Comparison of ENCODE assay signal across 33 mouse cellular contexts in the genomic region with DNA sequence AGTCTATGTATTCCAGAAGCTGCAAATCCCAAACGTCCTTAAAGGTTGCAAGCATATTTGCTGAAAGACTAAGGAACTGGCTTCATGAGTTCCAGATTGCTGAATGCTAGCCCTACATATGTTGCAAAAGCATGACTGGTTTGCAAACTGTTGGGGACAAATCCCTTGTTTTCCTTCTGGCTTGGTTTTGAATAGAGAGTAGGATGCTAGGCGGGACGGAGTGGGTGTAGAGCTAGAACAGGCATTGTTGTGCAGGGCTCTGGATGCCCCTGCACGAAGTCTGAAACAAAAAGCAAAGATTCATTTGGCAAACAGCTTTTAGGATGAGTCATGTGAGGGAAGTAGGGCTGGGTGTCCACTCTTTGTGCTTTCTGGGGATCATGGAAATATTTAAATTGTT.
DNase-seq lines count a peak whose midpoint lies in the region; ATAC-seq lines count a peak whose summit lies in the region.
"Had no signal": no experiment of that assay in that cellular context is flagged by ENCODE, and none has a peak within 500 bp of the region (broad histone marks: within the 10 kb centered on the region; RNA-seq: fewer than 3 reads in every experiment).

No protein-coding gene starts in this region.

- intact Hi-C loops in left cerebral cortex, postnatal 14 days (cut with DNase I) = no loop called here

- H3K4me2 ChIP-seq in intestine, embryonic 15.5 days (replicated peaks) = no peak overlapping the region
- H3K4me2 ChIP-seq: embryonic facial prominence, embryonic 13.5 days; forebrain, embryonic 12.5 days; heart, embryonic 12.5 days; kidney, embryonic 15.5 days; limb, embryonic 12.5 days; liver, embryonic 11.5 days; midbrain, embryonic 15.5 days; neural tube, embryonic 12.5 days had no signal

- H3K27ac ChIP-seq in intestine, embryonic 15.5 days = no peak overlapping the region
- H3K27ac ChIP-seq: embryonic facial prominence, embryonic 13.5 days; forebrain, embryonic 12.5 days; hindbrain, embryonic 10.5 days; kidney, embryonic 15.5 days; limb, embryonic 12.5 days; macrophage; midbrain, embryonic 15.5 days; neural tube, embryonic 12.5 days had no signal

- peak; percentile 35 for DNase-seq in layer of hippocampus, adult 11-12 months (ENCODE audit: low spot score)
- no peak for DNase-seq in layer of hippocampus, postnatal 10 days (ENCODE audit: low spot score in 2 of 2)
- peak; percentile 23 to 25 for DNase-seq in right cerebral cortex, adult 2 months (ENCODE audit: low spot score in 2 of 2)
- no peak for DNase-seq in right cerebral cortex, postnatal 14 days
- peak; percentile 2 to 12 for DNase-seq in left cerebral cortex, postnatal 14 days (ENCODE audit: low spot score in 2 of 2)
- no peak for DNase-seq in cerebellum, adult 9-11 months
- DNase-seq in kidney, adult 9 months = no peak
- DNase-seq: adrenal gland, postnatal 36 days; cerebellum, adult 11 months; cerebellum, postnatal 36 days; embryo, embryonic 11 days; gastrocnemius, postnatal 25 days; heart, adult 18-20 months; heart, postnatal 10 days; kidney, postnatal 36 days; liver, postnatal 0 days; thymus, postnatal 25 days had no signal

- H3K27me3 ChIP-seq in intestine, embryonic 15.5 days (replicated peaks) = no peaks in the 10 kb centered on the region
- H3K27me3 ChIP-seq: embryonic facial prominence, embryonic 13.5 days; forebrain, embryonic 12.5 days; heart, embryonic 12.5 days; kidney, embryonic 15.5 days; limb, embryonic 12.5 days; midbrain, embryonic 15.5 days; neural tube, embryonic 12.5 days had no signal

- no peak for ATAC-seq in intestine, embryonic 15.5 days
- ATAC-seq: CD4-positive, CD25-positive, alpha-beta regulatory T cell, adult 4 months; hindbrain, embryonic 16.5 days; intestine, embryonic 16.5 days; liver, postnatal 0 days; lung, postnatal 0 days; midbrain, embryonic 15.5 days had no signal

- H3K36me3 ChIP-seq in intestine, embryonic 15.5 days = no peaks in the 10 kb centered on the region
- H3K36me3 ChIP-seq: embryonic facial prominence, embryonic 13.5 days; forebrain, embryonic 12.5 days; heart, embryonic 12.5 days; hindbrain, embryonic 10.5 days; kidney, embryonic 15.5 days; limb, embryonic 12.5 days; midbrain, embryonic 15.5 days; neural tube, embryonic 12.5 days had no signal

- 58% methylated on average over 4 of the region's 4 CpGs for WGBS in intestine, embryonic 15.5 days

- no peak overlapping the region for H3K4me3 ChIP-seq in intestine, embryonic 15.5 days (replicated peaks)
- H3K4me3 ChIP-seq: embryonic facial prominence, embryonic 13.5 days; erythroblast, embryonic 14.5 days; forebrain, embryonic 12.5 days; heart, embryonic 12.5 days; hindbrain, embryonic 10.5 days; kidney, embryonic 15.5 days; limb, embryonic 12.5 days; midbrain, embryonic 15.5 days; neural tube, embryonic 12.5 days had no signal

- no peaks in the 10 kb centered on the region for H3K9me3 ChIP-seq in intestine, embryonic 15.5 days
- H3K9me3 ChIP-seq: embryonic facial prominence, embryonic 13.5 days; forebrain, embryonic 12.5 days; heart, embryonic 12.5 days; hindbrain, embryonic 10.5 days; kidney, embryonic 15.5 days; limb, embryonic 12.5 days; midbrain, embryonic 15.5 days; neural tube, embryonic 12.5 days had no signal

- H3K4me1 ChIP-seq in intestine, embryonic 15.5 days (replicated peaks) = no peaks in the 10 kb centered on the region
- H3K4me1 ChIP-seq: embryonic facial prominence, embryonic 13.5 days; forebrain, embryonic 12.5 days; heart, embryonic 12.5 days; hindbrain, embryonic 10.5 days; kidney, embryonic 15.5 days; limb, embryonic 12.5 days; midbrain, embryonic 15.5 days; neural tube, embryonic 12.5 days had no signal

- H3K9ac ChIP-seq in intestine, embryonic 15.5 days = no peak overlapping the region
- H3K9ac ChIP-seq: embryonic facial prominence, embryonic 13.5 days; forebrain, embryonic 12.5 days; heart, embryonic 12.5 days; kidney, embryonic 15.5 days; limb, embryonic 12.5 days; liver, postnatal 0 days; midbrain, embryonic 15.5 days; neural tube, embryonic 12.5 days had no signal

Comparison
In these comparisons a context has a peak if more than half of its experiments do, and no peak if none do; other contexts are left out.
1. DNase-seq: peak in layer of hippocampus, adult 11-12 months (single experiment), right cerebral cortex, adult 2 months (2 of 2) and left cerebral cortex, postnatal 14 days (2 of 2); none in layer of hippocampus, postnatal 10 days (0 of 2), right cerebral cortex, postnatal 14 days (single experiment), cerebellum, adult 9-11 months (single experiment) and kidney, adult 9 months (single experiment).